15 mouse cellular contexts compared by ENCODE assay signal in genomic region chrX:11736481-11736880, GRCm38 (mm10).
DNase-seq lines count a peak whose midpoint lies in the region; ATAC-seq and TF ChIP-seq lines count a peak whose summit lies in the region.
"Had no signal": no experiment of that assay in that cellular context is flagged by ENCODE, and none has a peak within 500 bp of the region (broad histone marks: within the 10 kb centered on the region; RNA-seq: fewer than 3 reads in every experiment).

No protein-coding gene starts in this region.

- H3K4me3 ChIP-seq in midbrain, embryonic 11.5 days (ENCODE audit: low read depth, low read length): no peak overlapping the region
- no peak overlapping the region for H3K4me3 ChIP-seq in midbrain, postnatal 0 days (ENCODE audit: low read depth, low read length)
- no peak overlapping the region for H3K4me3 ChIP-seq in intestine, postnatal 0 days (ENCODE audit: low read depth, low read length)
- H3K4me3 ChIP-seq: limb, embryonic 12.5 days; midbrain, embryonic 10.5 days had no signal

- no peak overlapping the region for H3K4me2 ChIP-seq in midbrain, embryonic 11.5 days
- no peak overlapping the region for H3K4me2 ChIP-seq in midbrain, postnatal 0 days (ENCODE audit: low read depth, low read length, poor library complexity, severe bottlenecking)
- H3K4me2 ChIP-seq in intestine, postnatal 0 days (replicated peaks; ENCODE audit: low read depth): no peak overlapping the region
- H3K4me2 ChIP-seq: lung, embryonic 14.5 days had no signal

- peaks cover 7% of the 10 kb centered on the region for H3K4me1 ChIP-seq in midbrain, embryonic 11.5 days (ENCODE audit: control insufficient read depth, insufficient read depth, low read length)
- H3K4me1 ChIP-seq in midbrain, postnatal 0 days (ENCODE audit: insufficient read depth, low read length): no peaks in the 10 kb centered on the region
- H3K4me1 ChIP-seq in intestine, postnatal 0 days (replicated peaks; ENCODE audit: control insufficient read depth, insufficient read depth, low read length): no peaks in the 10 kb centered on the region

- peak; percentile 11 to 34 for DNase-seq in gastrocnemius, adult 8-10 months (ENCODE audit: low spot score in 2 of 2)
- DNase-seq in gastrocnemius, postnatal 10 days: no peak
- peak; percentile 54 for DNase-seq in midbrain, embryonic 11.5 days (ENCODE audit: low spot score, missing footprints)
- no peak for DNase-seq in midbrain, postnatal 0 days (ENCODE audit: low spot score)
- peak; percentile 88 for DNase-seq in kidney, adult 9 months
- peak; percentile 79 for DNase-seq in lung, postnatal 36 days
- DNase-seq in natural killer cell, adult 2 months (ENCODE audit: low spot score in 2 of 2): no peak
- DNase-seq: cerebellum, adult 11 months; lung, embryonic 14.5 days; right cerebral cortex, postnatal 4 days; thymus, postnatal 25 days had no signal

- no peak overlapping the region for H3K27ac ChIP-seq in midbrain, embryonic 11.5 days (ENCODE audit: low read depth, low read length)
- H3K27ac ChIP-seq in midbrain, postnatal 0 days (ENCODE audit: low read depth, low read length): no peak overlapping the region
- no peak overlapping the region for H3K27ac ChIP-seq in intestine, postnatal 0 days (ENCODE audit: low read depth, low read length)

- H3K36me3 ChIP-seq in midbrain, embryonic 11.5 days (ENCODE audit: control insufficient read depth, insufficient read depth, low read length): no peaks in the 10 kb centered on the region
- H3K36me3 ChIP-seq in midbrain, postnatal 0 days (ENCODE audit: insufficient read depth, low read length): no peaks in the 10 kb centered on the region
- no peaks in the 10 kb centered on the region for H3K36me3 ChIP-seq in intestine, postnatal 0 days (ENCODE audit: control insufficient read depth, insufficient read depth)
- H3K36me3 ChIP-seq: limb, embryonic 12.5 days; midbrain, embryonic 10.5 days had no signal

- H3K27me3 ChIP-seq in midbrain, embryonic 11.5 days (ENCODE audit: control insufficient read depth, insufficient read depth, low read length): peaks cover 11% of the 10 kb centered on the region
- peaks cover 6% of the 10 kb centered on the region; the same call in 1 of the 2 replicates for H3K27me3 ChIP-seq in midbrain, postnatal 0 days (ENCODE audit: insufficient read depth, low read length)
- H3K27me3 ChIP-seq in intestine, postnatal 0 days (replicated peaks; ENCODE audit: control insufficient read depth, insufficient read depth, low read length): no peaks in the 10 kb centered on the region

- H3K9ac ChIP-seq in midbrain, embryonic 11.5 days (ENCODE audit: low read length): no peak overlapping the region
- no peak overlapping the region for H3K9ac ChIP-seq in midbrain, postnatal 0 days (replicated peaks; ENCODE audit: low read length, poor library complexity, severe bottlenecking)
- H3K9ac ChIP-seq in intestine, postnatal 0 days (ENCODE audit: low read depth, low read length): no peak overlapping the region
- H3K9ac ChIP-seq: limb, embryonic 12.5 days; lung, embryonic 14.5 days had no signal

- no peaks in the 10 kb centered on the region for H3K9me3 ChIP-seq in midbrain, embryonic 11.5 days (ENCODE audit: control insufficient read depth, low read length)
- no peaks in the 10 kb centered on the region for H3K9me3 ChIP-seq in midbrain, postnatal 0 days (ENCODE audit: low read length)
- no peaks in the 10 kb centered on the region for H3K9me3 ChIP-seq in intestine, postnatal 0 days (ENCODE audit: control insufficient read depth)
- H3K9me3 ChIP-seq: limb, embryonic 12.5 days; midbrain, embryonic 10.5 days had no signal

- WGBS in midbrain, embryonic 11.5 days: 94% methylated on average over 3 of the region's 3 CpGs
- 72% methylated on average over 3 of the region's 3 CpGs for WGBS in midbrain, postnatal 0 days
- WGBS in intestine, postnatal 0 days: 76% methylated on average over 3 of the region's 3 CpGs

- no peak for TF ChIP-seq CTCF in midbrain, postnatal 0 days (IDR thresholded peaks at IDR 0.05)
- no peak for TF ChIP-seq CTCF in intestine, postnatal 0 days (IDR thresholded peaks at IDR 0.05; ENCODE audit: low read depth)

- ATAC-seq in midbrain, embryonic 11.5 days (ENCODE audit: low FRiP score): no peak
- ATAC-seq in midbrain, postnatal 0 days (ENCODE audit: low FRiP score): no peak
- ATAC-seq in intestine, postnatal 0 days: no peak
- ATAC-seq: CD4-positive, CD25-positive, alpha-beta regulatory T cell, adult 4 months had no signal

Comparison
In these comparisons a context has a peak if more than half of its experiments do, and no peak if none do; other contexts are left out.
1. DNase-seq: peak in gastrocnemius, adult 8-10 months (2 of 2), midbrain, embryonic 11.5 days (single experiment), kidney, adult 9 months (single experiment) and lung, postnatal 36 days (single experiment); none in gastrocnemius, postnatal 10 days (single experiment), midbrain, postnatal 0 days (single experiment) and natural killer cell, adult 2 months (0 of 2).